Mouse (Mus musculus): ENCODE results near the gene Smco4. TPM values are rescaled to one million over a fixed set of nuclear protein-coding genes. Genes with fewer than 3 reads are reported as not detected.

Gene Smco4
- polyA plus RNA-seq, 1 experiment = 10.5 TPM

DNA sequence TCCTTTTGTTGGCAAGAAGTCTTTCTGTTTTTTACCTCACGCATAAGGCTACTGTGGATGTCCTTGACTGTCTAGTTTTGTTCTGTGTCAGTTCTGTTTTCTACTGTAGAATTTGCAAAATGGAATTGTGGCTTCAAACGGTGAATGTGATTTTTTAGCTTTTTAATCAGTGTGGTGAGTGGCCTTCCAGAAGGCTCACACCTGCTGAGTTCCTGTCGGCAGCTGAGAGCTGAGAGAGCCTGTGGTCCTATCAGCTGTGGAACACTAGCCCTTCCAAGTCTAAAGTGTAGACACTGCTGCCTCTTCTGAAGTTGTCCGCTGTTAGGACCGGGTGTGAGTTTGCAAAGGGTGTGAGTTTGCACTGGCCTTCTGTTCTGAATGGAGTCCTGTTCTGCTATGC lies 29.7 kb downstream of the Smco4 start:
- Histone ChIP-seq H3K79me2 (ENCODE audit: control insufficient read depth, insufficient read depth) (no peaks in the 10 kb centered on the region), H3ac (ENCODE audit: control insufficient read depth, insufficient read length) (no peak overlapping the region), H3K4me2 (ENCODE audit: low read depth) (no peak overlapping the region), H3K4me3 (no peak overlapping the region), H3K27me3 (ENCODE audit: control insufficient read depth, insufficient read depth, insufficient read length) (no peaks in the 10 kb centered on the region), H3K36me3 (ENCODE audit: control insufficient read depth, insufficient read depth) (no peaks in the 10 kb centered on the region)
- peak in 1 of 3 experiments; percentile 44 for TF ChIP-seq MYOD1 (IDR thresholded peaks at IDR 0.05; ENCODE audit: control insufficient read depth in 1 of 3, insufficient read length in 2 of 3, low read depth in 2 of 3)
- TF ChIP-seq MYOG (IDR thresholded peaks at IDR 0.05; ENCODE audit: control insufficient read depth in 1 of 3, insufficient read depth in 1 of 3, insufficient read length in 2 of 3, low read depth in 2 of 3) = peak in 1 of 3 experiments; percentile 58
- TF ChIP-seq CEBPB (IDR thresholded peaks at IDR 0.05; ENCODE audit: insufficient read depth, poor library complexity, severe bottlenecking) = no peak

DNA sequence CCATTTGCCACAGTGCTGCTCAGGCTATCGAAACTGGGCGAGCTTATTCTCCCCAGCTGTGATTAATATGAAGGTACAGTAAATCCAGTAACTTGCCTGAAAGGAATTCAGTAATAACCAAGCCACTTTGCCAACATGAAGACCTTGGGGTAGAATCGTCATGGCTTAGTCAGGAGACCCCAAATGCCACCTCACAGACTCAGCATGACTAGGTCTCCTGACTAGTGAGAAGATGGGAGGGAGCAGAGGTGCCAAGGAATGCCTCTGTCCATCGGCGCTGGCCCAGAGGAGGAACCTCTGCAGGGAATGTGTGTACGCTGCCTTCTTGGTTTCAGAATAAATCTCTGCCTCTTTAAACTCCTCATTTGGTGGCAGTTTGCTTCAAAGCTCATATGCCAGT lies 30.4 kb downstream of the Smco4 start:
- no peaks in the 10 kb centered on the region for H3K79me2 ChIP-seq (ENCODE audit: control insufficient read depth, insufficient read depth)
- no peak overlapping the region for H3K4me2 ChIP-seq (ENCODE audit: low read depth)
- H3K4me3 ChIP-seq = no peak overlapping the region
- TF ChIP-seq POLR2AphosphoS2 (IDR thresholded peaks at IDR 0.05; ENCODE audit: insufficient read length, low read depth) = no peak
- TF ChIP-seq USF1 (IDR thresholded peaks at IDR 0.05; ENCODE audit: low read depth) = no peak
- no peak for TF ChIP-seq MYOD1 (IDR thresholded peaks at IDR 0.05; ENCODE audit: control insufficient read depth in 1 of 3, insufficient read length in 2 of 3, low read depth in 2 of 3)
- TF ChIP-seq MAX (IDR thresholded peaks at IDR 0.05; ENCODE audit: low read depth) = no peak
- no peak for TF ChIP-seq E2F4 (IDR thresholded peaks at IDR 0.05; ENCODE audit: insufficient read depth)
- TF ChIP-seq POLR2A (IDR thresholded peaks at IDR 0.05; ENCODE audit: insufficient read length, low read depth) = no peak
- TF ChIP-seq SRF (IDR thresholded peaks at IDR 0.05; ENCODE audit: control insufficient read depth, insufficient read length, low read depth) = no peak
- H3ac ChIP-seq (ENCODE audit: control insufficient read depth, insufficient read length) = no peak overlapping the region
- H3K36me3 ChIP-seq (ENCODE audit: control insufficient read depth, insufficient read depth) = no peaks in the 10 kb centered on the region
- no peaks in the 10 kb centered on the region for H3K27me3 ChIP-seq (ENCODE audit: control insufficient read depth, insufficient read depth, insufficient read length)

DNA sequence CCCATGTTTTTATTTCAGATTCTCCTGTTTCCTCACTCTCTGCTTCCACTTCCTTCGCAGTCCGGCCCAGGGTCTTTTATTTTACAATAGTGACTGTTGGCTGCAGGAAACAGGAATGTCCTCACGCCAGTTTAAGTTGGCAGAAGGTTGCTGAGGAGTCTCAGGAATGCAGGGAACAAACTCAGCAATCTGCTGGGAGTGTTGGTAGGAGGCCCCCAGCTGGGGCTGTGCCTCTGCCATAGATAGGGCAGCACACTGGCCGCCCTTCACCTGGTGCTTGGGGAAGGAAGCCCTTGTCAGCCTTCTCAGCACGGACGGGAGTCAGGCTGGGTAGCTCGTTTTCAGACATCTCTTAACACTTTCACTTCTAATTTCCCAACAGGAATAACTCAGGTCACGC lies 32.0 kb downstream of the Smco4 start:
- no peak overlapping the region for H3K4me2 ChIP-seq (ENCODE audit: low read depth)

DNA sequence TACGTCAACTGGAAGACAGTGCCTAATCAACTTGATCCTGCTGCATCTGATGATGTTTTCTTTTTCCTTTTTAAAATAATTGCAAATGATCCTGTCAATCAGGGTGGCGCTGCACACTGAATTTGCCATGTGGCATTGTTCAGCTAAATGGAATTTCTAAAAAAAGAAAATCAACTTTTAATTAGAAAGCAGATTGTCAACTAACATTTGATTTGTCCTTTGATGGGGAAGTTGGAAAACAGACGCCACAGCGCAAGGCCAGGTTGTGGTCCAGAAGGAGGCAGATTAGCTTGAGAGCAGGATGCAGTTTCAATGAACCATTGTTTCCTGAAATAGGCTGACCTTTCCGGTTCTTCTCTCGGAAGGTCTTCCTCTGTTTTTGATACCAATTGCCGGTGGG lies 33.3 kb downstream of the Smco4 start:
- Histone ChIP-seq H3K4me3 (no peak overlapping the region), H3K79me2 (ENCODE audit: control insufficient read depth, insufficient read depth) (no peaks in the 10 kb centered on the region), H3K4me2 (ENCODE audit: low read depth) (no peak overlapping the region), H3K36me3 (ENCODE audit: control insufficient read depth, insufficient read depth) (no peaks in the 10 kb centered on the region), H3ac (ENCODE audit: control insufficient read depth, insufficient read length) (no peak overlapping the region), H3K27me3 (ENCODE audit: control insufficient read depth, insufficient read depth, insufficient read length) (no peaks in the 10 kb centered on the region)
- TF ChIP-seq MYOD1 (IDR thresholded peaks at IDR 0.05; ENCODE audit: control insufficient read depth in 1 of 3, insufficient read length in 2 of 3, low read depth in 2 of 3) = no peak
- TF ChIP-seq REST (IDR thresholded peaks at IDR 0.05; ENCODE audit: insufficient read depth, insufficient read length) = no peak
- TF ChIP-seq USF1 (IDR thresholded peaks at IDR 0.05; ENCODE audit: low read depth) = no peak
- no peak for TF ChIP-seq TCF3 (IDR thresholded peaks at IDR 0.05; ENCODE audit: insufficient read length, low read depth)
- TF ChIP-seq POLR2AphosphoS2 (IDR thresholded peaks at IDR 0.05; ENCODE audit: insufficient read length, low read depth) = no peak
- TF ChIP-seq MYOG (IDR thresholded peaks at IDR 0.05; ENCODE audit: control insufficient read depth in 1 of 3, insufficient read depth in 1 of 3, insufficient read length in 2 of 3, low read depth in 2 of 3) = no peak
- TF ChIP-seq TCF12 (IDR thresholded peaks at IDR 0.05; ENCODE audit: insufficient read depth, poor library complexity, severe bottlenecking) = no peak
- TF ChIP-seq E2F4 (IDR thresholded peaks at IDR 0.05; ENCODE audit: insufficient read depth) = no peak
- no peak for TF ChIP-seq SRF (IDR thresholded peaks at IDR 0.05; ENCODE audit: control insufficient read depth, insufficient read length, low read depth)
- no peak for TF ChIP-seq CEBPB (IDR thresholded peaks at IDR 0.05; ENCODE audit: insufficient read depth, poor library complexity, severe bottlenecking)
- no peak for TF ChIP-seq MAX (IDR thresholded peaks at IDR 0.05; ENCODE audit: low read depth)
- TF ChIP-seq POLR2A (IDR thresholded peaks at IDR 0.05; ENCODE audit: insufficient read length, low read depth) = no peak

More for the DNA sequence above, 32.0 kb downstream of the Smco4 start:
- no peak overlapping the region for H3ac ChIP-seq (ENCODE audit: control insufficient read depth, insufficient read length)
- H3K79me2 ChIP-seq (ENCODE audit: control insufficient read depth, insufficient read depth) = no peaks in the 10 kb centered on the region
- no peaks in the 10 kb centered on the region for H3K27me3 ChIP-seq (ENCODE audit: control insufficient read depth, insufficient read depth, insufficient read length)
- no peak overlapping the region for H3K4me3 ChIP-seq
- H3K36me3 ChIP-seq (ENCODE audit: control insufficient read depth, insufficient read depth) = no peaks in the 10 kb centered on the region
- no peak for TF ChIP-seq POLR2AphosphoS2 (IDR thresholded peaks at IDR 0.05; ENCODE audit: insufficient read length, low read depth)
- no peak for TF ChIP-seq CEBPB (IDR thresholded peaks at IDR 0.05; ENCODE audit: insufficient read depth, poor library complexity, severe bottlenecking)
- no peak for TF ChIP-seq MAX (IDR thresholded peaks at IDR 0.05; ENCODE audit: low read depth)
- no peak for TF ChIP-seq REST (IDR thresholded peaks at IDR 0.05; ENCODE audit: insufficient read depth, insufficient read length)
- TF ChIP-seq USF1 (IDR thresholded peaks at IDR 0.05; ENCODE audit: low read depth) = no peak
- no peak for TF ChIP-seq TCF3 (IDR thresholded peaks at IDR 0.05; ENCODE audit: insufficient read length, low read depth)

DNA sequence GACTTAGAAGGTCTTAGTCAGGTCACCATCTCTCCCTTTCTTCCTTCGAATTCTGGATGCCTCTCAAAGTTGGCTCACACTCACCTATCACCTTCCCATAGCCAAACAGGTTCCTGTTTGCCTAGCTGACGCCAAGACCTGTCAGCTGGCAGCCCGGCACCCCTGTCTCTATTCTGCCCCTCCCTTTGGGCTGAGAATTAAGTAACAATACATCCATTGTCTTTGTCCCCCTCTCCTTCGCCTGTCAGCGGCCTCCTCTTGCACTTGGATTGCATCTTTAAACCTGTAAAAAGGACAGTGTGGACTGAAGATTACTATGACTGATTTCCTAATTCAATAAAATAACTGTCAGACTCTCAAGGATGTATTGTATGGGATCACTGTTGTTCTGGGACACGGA lies 34.6 kb downstream of the Smco4 start:
- no peaks in the 10 kb centered on the region for H3K36me3 ChIP-seq (ENCODE audit: control insufficient read depth, insufficient read depth)
- H3K79me2 ChIP-seq (ENCODE audit: control insufficient read depth, insufficient read depth) = no peaks in the 10 kb centered on the region
- no peak overlapping the region for H3ac ChIP-seq (ENCODE audit: control insufficient read depth, insufficient read length)
- H3K4me2 ChIP-seq (ENCODE audit: low read depth) = no peak overlapping the region
- TF ChIP-seq TCF12 (IDR thresholded peaks at IDR 0.05; ENCODE audit: insufficient read depth, poor library complexity, severe bottlenecking) = no peak
- no peaks in the 10 kb centered on the region for H3K27me3 ChIP-seq (ENCODE audit: control insufficient read depth, insufficient read depth, insufficient read length)
- no peak overlapping the region for H3K4me3 ChIP-seq

DNA sequence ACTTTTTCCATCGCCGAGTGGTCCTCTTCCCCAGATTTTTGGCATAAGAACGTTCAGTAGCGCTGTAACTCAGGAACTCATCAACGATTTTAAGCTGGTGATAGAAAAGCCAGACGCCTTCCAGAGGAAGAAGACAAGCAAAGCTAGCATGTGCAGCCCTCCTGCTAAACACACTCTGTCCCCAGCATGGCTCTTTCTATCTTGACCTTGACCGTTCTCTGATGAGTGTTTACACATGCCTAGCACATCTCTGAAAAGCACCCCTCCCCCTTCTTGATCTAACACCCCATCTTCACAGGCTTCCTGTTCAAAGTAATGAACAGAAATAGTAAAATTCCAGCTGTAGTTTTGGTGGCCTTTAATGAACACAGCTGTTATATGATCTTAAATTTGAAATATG lies 35.1 kb downstream of the Smco4 start:
- no peak overlapping the region for H3K4me2 ChIP-seq (ENCODE audit: low read depth)
- H3K79me2 ChIP-seq (ENCODE audit: control insufficient read depth, insufficient read depth) = no peaks in the 10 kb centered on the region
- H3K27me3 ChIP-seq (ENCODE audit: control insufficient read depth, insufficient read depth, insufficient read length) = no peaks in the 10 kb centered on the region
- H3K4me3 ChIP-seq = no peak overlapping the region
- no peak overlapping the region for H3ac ChIP-seq (ENCODE audit: control insufficient read depth, insufficient read length)
- H3K36me3 ChIP-seq (ENCODE audit: control insufficient read depth, insufficient read depth) = no peaks in the 10 kb centered on the region
- no peak for TF ChIP-seq E2F4 (IDR thresholded peaks at IDR 0.05; ENCODE audit: insufficient read depth)
- no peak for TF ChIP-seq MYOD1 (IDR thresholded peaks at IDR 0.05; ENCODE audit: control insufficient read depth in 1 of 3, insufficient read length in 2 of 3, low read depth in 2 of 3)
- TF ChIP-seq MAX (IDR thresholded peaks at IDR 0.05; ENCODE audit: low read depth) = no peak
- TF ChIP-seq MYOG (IDR thresholded peaks at IDR 0.05; ENCODE audit: control insufficient read depth in 1 of 3, insufficient read depth in 1 of 3, insufficient read length in 2 of 3, low read depth in 2 of 3) = no peak
- TF ChIP-seq TCF12 (IDR thresholded peaks at IDR 0.05; ENCODE audit: insufficient read depth, poor library complexity, severe bottlenecking) = no peak
- no peak for TF ChIP-seq POLR2AphosphoS2 (IDR thresholded peaks at IDR 0.05; ENCODE audit: insufficient read length, low read depth)
- no peak for TF ChIP-seq SRF (IDR thresholded peaks at IDR 0.05; ENCODE audit: control insufficient read depth, insufficient read length, low read depth)
- no peak for TF ChIP-seq POLR2A (IDR thresholded peaks at IDR 0.05; ENCODE audit: insufficient read length, low read depth)
- no peak for TF ChIP-seq TCF3 (IDR thresholded peaks at IDR 0.05; ENCODE audit: insufficient read length, low read depth)
- TF ChIP-seq USF1 (IDR thresholded peaks at IDR 0.05; ENCODE audit: low read depth) = no peak
- TF ChIP-seq REST (IDR thresholded peaks at IDR 0.05; ENCODE audit: insufficient read depth, insufficient read length) = no peak
- TF ChIP-seq CEBPB (IDR thresholded peaks at IDR 0.05; ENCODE audit: insufficient read depth, poor library complexity, severe bottlenecking) = no peak

All from myocyte (in vitro differentiated cells).